Mouse (Mus musculus): ENCODE results near the gene Smg9. TPM values are rescaled to one million over a fixed set of nuclear protein-coding genes. Genes with fewer than 3 reads are reported as not detected.

The Smg9 gene
- polyA plus RNA-seq, 1 experiment from 2014 or later: 39.4 TPM

DNA sequence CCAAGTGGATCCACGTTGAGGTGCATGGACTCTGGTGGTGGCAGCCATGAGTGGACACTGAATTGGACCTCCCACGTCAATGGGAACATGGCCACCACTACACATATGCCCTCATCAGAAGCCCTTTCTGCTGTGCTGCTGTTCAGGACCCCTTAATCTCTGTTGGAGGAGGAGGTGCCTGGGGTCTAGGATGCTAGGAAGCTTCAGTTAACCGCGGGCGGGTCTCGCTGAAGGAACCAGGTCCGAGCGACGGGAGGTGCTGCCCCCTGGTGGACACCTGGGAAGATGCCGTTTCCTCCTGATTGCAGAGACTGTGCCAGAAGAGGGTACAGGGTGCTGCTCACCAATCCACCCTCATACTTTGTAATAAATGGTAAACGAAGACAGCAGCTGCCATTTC, 14.6 kb upstream of the Smg9 start:
- Histone ChIP-seq H3K4me2 (ENCODE audit: low read length) (peak overlapping the region; percentile 18; the same call in 1 of the 2 replicates), H3K4me3 (ENCODE audit: low read depth, low read length) (no peak overlapping the region; the same call in 1 of the 2 replicates), H3K36me3 (ENCODE audit: control insufficient read depth, insufficient read depth, low read length) (no peaks in the 10 kb centered on the region), H3K27me3 (ENCODE audit: control insufficient read depth, insufficient read depth, low read depth, low read length) (no peaks in the 10 kb centered on the region), H3K4me1 (ENCODE audit: control insufficient read depth, insufficient read depth, low read length) (no peaks in the 10 kb centered on the region), H3K27ac (ENCODE audit: low read length) (no peak overlapping the region), H3K9ac (ENCODE audit: low read depth, low read length) (no peak overlapping the region), H3K9me3 (replicated peaks; ENCODE audit: control insufficient read depth, low read length, poor library complexity, severe bottlenecking) (no peaks in the 10 kb centered on the region)
- peak; percentile 19; the same call in 1 of the 2 replicates for ATAC-seq
- WGBS: 8% methylated on average over 11 of the region's 11 CpGs

DNA sequence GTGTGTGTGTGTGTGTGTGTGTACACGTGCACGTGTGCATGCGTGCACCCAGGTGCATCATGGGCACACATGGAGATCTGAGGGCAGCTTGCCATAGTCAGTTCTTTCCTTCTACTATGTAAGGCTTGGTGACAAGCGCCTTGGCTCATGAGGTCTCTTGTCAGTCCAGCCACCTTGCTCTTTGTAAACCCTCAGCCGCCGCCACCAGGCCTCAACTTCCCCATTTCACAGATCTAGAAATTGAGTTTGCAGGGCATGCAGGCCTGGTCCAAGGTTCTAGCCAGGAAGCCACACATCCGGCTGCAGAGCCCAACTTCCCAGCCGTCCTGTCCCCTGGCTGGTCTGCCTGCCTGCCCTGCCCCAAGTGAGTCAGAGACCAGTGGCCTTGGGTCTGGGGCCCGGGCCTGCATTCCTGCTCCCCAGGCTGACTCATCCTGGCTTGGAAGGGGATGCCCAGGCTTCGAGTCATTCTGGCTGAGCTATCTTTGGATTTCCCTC, 12.3 kb upstream of the Smg9 start:
- Histone ChIP-seq H3K9ac (ENCODE audit: low read depth, low read length) (no peak overlapping the region), H3K27ac (ENCODE audit: low read length) (no peak overlapping the region), H3K27me3 (ENCODE audit: control insufficient read depth, insufficient read depth, low read depth, low read length) (no peaks in the 10 kb centered on the region), H3K9me3 (replicated peaks; ENCODE audit: control insufficient read depth, low read length, poor library complexity, severe bottlenecking) (no peaks in the 10 kb centered on the region), H3K36me3 (ENCODE audit: control insufficient read depth, insufficient read depth, low read length) (no peaks in the 10 kb centered on the region), H3K4me2 (ENCODE audit: low read length) (no peak overlapping the region), H3K4me3 (ENCODE audit: low read depth, low read length) (no peak overlapping the region), H3K4me1 (ENCODE audit: control insufficient read depth, insufficient read depth, low read length) (no peaks in the 10 kb centered on the region)
- WGBS: 83% methylated on average over 10 of the region's 10 CpGs
- no peak for ATAC-seq

GRCm38 (mm10) chr7:24389516-24390187, 9.8 kb upstream of the Smg9 start:
- no peaks in the 10 kb centered on the region for H3K4me1 ChIP-seq (ENCODE audit: control insufficient read depth, insufficient read depth, low read length)
- no peak for ATAC-seq
- no peak overlapping the region for H3K9ac ChIP-seq (ENCODE audit: low read depth, low read length)
- 70% methylated on average over 13 of the region's 13 CpGs for WGBS
- no peaks in the 10 kb centered on the region for H3K27me3 ChIP-seq (ENCODE audit: control insufficient read depth, insufficient read depth, low read depth, low read length)
- no peaks in the 10 kb centered on the region for H3K36me3 ChIP-seq (ENCODE audit: control insufficient read depth, insufficient read depth, low read length)
- H3K9me3 ChIP-seq (replicated peaks; ENCODE audit: control insufficient read depth, low read length, poor library complexity, severe bottlenecking): no peaks in the 10 kb centered on the region
- no peak overlapping the region for H3K27ac ChIP-seq (ENCODE audit: low read length)
- no peak overlapping the region for H3K4me2 ChIP-seq (ENCODE audit: low read length)
- H3K4me3 ChIP-seq (ENCODE audit: low read depth, low read length): no peak overlapping the region

DNA sequence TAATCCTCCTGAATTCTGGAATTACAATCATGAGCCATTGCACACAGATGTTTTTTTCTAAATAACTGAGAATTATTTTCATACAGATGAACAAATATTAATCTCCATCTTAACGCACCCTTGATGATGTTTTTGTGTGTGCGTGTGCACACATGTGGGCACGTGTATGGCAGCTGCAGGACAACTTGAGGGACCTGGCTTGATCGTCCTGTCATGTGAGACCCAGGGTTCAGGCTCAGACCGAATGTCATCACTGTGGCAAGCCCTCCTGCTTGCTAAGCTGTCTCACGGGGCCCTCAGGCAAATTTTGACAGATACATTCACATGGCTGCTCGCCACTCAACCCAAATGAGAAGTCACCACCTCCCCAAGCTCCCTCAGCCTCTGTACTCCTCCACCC, 8.9 kb upstream of the Smg9 start:
- Histone ChIP-seq H3K4me1 (ENCODE audit: control insufficient read depth, insufficient read depth, low read length) (no peaks in the 10 kb centered on the region), H3K27me3 (ENCODE audit: control insufficient read depth, insufficient read depth, low read depth, low read length) (no peaks in the 10 kb centered on the region), H3K36me3 (ENCODE audit: control insufficient read depth, insufficient read depth, low read length) (no peaks in the 10 kb centered on the region), H3K4me2 (ENCODE audit: low read length) (no peak overlapping the region), H3K4me3 (ENCODE audit: low read depth, low read length) (no peak overlapping the region), H3K9ac (ENCODE audit: low read depth, low read length) (no peak overlapping the region), H3K9me3 (replicated peaks; ENCODE audit: control insufficient read depth, low read length, poor library complexity, severe bottlenecking) (no peaks in the 10 kb centered on the region), H3K27ac (ENCODE audit: low read length) (no peak overlapping the region)
- 68% methylated on average over 7 of the region's 7 CpGs for WGBS
- no peak for ATAC-seq

DNA sequence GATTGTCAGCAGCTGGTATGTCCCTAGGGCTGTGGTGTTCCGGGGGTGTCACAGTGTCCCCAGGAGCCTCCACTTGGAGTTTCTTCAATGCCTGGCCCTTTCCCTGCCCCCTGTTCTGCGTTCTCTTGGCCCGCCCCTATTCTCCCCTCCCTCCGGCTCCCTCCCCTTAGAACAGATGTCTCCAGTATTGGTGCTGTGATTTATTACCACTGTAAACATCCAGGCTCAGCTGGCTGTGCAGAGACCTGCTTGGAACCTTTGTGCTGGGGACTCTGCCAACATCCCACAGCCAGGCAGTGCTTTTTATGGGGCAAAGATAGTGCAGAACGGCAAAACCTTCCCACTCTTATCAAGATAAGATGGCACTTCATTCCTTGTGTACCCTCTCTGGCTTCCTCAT, 8.3 kb upstream of the Smg9 start:
- Histone ChIP-seq H3K9ac (ENCODE audit: low read depth, low read length) (no peak overlapping the region), H3K4me2 (ENCODE audit: low read length) (no peak overlapping the region), H3K27me3 (ENCODE audit: control insufficient read depth, insufficient read depth, low read depth, low read length) (no peaks in the 10 kb centered on the region), H3K36me3 (ENCODE audit: control insufficient read depth, insufficient read depth, low read length) (no peaks in the 10 kb centered on the region), H3K27ac (ENCODE audit: low read length) (no peak overlapping the region), H3K9me3 (replicated peaks; ENCODE audit: control insufficient read depth, low read length, poor library complexity, severe bottlenecking) (no peaks in the 10 kb centered on the region), H3K4me3 (ENCODE audit: low read depth, low read length) (no peak overlapping the region), H3K4me1 (ENCODE audit: control insufficient read depth, insufficient read depth, low read length) (no peaks in the 10 kb centered on the region)
- no peak for ATAC-seq
- 48% methylated on average over 5 of the region's 5 CpGs for WGBS

DNA sequence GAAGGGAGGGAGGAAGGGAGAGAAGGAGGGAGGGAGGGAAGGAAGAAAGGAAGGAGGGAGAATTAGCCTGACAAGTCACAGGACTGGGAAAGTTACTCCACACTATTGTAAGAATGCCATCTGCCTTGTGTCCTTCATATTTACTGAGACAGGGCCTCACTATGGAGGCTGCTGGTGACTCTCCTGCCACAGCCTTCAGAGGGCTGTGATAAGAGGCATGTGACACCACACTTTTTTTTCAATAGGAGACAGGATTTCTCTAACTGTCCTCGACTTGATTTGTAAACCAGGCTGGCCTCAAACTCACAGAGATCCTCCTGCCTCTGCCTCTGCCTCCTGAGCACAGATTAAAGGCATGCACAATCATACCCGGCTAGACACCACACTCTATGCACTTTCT, 7.7 kb upstream of the Smg9 start:
- H3K9me3 ChIP-seq (replicated peaks; ENCODE audit: control insufficient read depth, low read length, poor library complexity, severe bottlenecking): no peaks in the 10 kb centered on the region
- H3K4me1 ChIP-seq (ENCODE audit: control insufficient read depth, insufficient read depth, low read length): no peaks in the 10 kb centered on the region
- ATAC-seq: no peak
- no peak overlapping the region for H3K27ac ChIP-seq (ENCODE audit: low read length)
- no peaks in the 10 kb centered on the region for H3K27me3 ChIP-seq (ENCODE audit: control insufficient read depth, insufficient read depth, low read depth, low read length)
- H3K4me2 ChIP-seq (ENCODE audit: low read length): no peak overlapping the region
- H3K9ac ChIP-seq (ENCODE audit: low read depth, low read length): no peak overlapping the region
- H3K36me3 ChIP-seq (ENCODE audit: control insufficient read depth, insufficient read depth, low read length): no peaks in the 10 kb centered on the region
- no peak overlapping the region for H3K4me3 ChIP-seq (ENCODE audit: low read depth, low read length)
- 69% methylated on average over 2 of the region's 2 CpGs for whole genome bisulfite sequencing

- H3K4me3 ChIP-seq (ENCODE audit: low read depth, low read length): no peak overlapping the region
- no peaks in the 10 kb centered on the region for H3K36me3 ChIP-seq (ENCODE audit: control insufficient read depth, insufficient read depth, low read length)
- H3K4me1 ChIP-seq (ENCODE audit: control insufficient read depth, insufficient read depth, low read length): no peaks in the 10 kb centered on the region
- ATAC-seq: no peak
- H3K9me3 ChIP-seq (replicated peaks; ENCODE audit: control insufficient read depth, low read length, poor library complexity, severe bottlenecking): no peaks in the 10 kb centered on the region
- H3K9ac ChIP-seq (ENCODE audit: low read depth, low read length): no peak overlapping the region
- H3K27me3 ChIP-seq (ENCODE audit: control insufficient read depth, insufficient read depth, low read depth, low read length): no peaks in the 10 kb centered on the region
- 79% methylated on average over 2 of the region's 3 CpGs for WGBS
- H3K4me2 ChIP-seq (ENCODE audit: low read length): no peak overlapping the region
- no peak overlapping the region for H3K27ac ChIP-seq (ENCODE audit: low read length)
These were observed 5.4 kb upstream of the Smg9 start for GRCm38 (mm10) chr7:24394054-24394453.

DNA sequence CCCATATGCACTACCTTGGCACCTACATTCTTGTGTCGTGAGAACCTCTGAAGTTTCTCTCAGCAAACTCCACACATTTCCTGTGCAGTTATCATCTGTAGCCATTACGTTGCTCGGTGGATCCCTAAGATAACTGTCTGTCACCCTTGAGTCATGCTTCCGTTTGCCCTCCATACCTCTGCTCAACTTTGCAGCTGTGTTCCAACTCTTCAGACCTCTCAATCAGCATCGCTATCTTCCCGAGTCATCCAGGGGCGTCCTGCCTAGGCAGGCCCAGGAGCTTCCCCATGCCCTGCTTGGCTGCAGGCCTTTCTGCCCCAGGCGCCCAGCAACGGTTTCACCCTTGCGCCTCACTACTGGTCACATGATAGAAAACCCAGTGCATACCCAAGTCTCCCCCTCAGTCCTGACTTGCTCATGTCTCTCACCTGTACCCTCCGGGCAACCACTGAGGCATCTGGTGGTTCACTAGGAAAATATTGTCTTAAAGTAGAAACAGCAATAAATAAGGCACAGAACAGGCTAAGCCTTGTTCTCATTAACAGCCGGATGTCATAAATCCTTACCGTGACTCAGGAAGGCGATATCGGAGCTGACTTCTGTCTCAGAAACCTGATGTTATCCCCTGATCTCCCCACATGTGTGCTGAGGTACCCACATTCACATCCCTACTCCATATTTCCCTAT, 4.8 kb upstream of the Smg9 start:
- no peak overlapping the region for H3K27ac ChIP-seq (ENCODE audit: low read length)
- no peaks in the 10 kb centered on the region for H3K9me3 ChIP-seq (replicated peaks; ENCODE audit: control insufficient read depth, low read length, poor library complexity, severe bottlenecking)
- no peak overlapping the region for H3K9ac ChIP-seq (ENCODE audit: low read depth, low read length)
- no peak overlapping the region for H3K4me2 ChIP-seq (ENCODE audit: low read length)
- WGBS: 88% methylated on average over 15 of the region's 15 CpGs
- no peak for ATAC-seq
- H3K4me1 ChIP-seq (ENCODE audit: control insufficient read depth, insufficient read depth, low read length): no peaks in the 10 kb centered on the region
- H3K27me3 ChIP-seq (ENCODE audit: control insufficient read depth, insufficient read depth, low read depth, low read length): no peaks in the 10 kb centered on the region
- H3K36me3 ChIP-seq (ENCODE audit: control insufficient read depth, insufficient read depth, low read length): no peaks in the 10 kb centered on the region
- no peak overlapping the region for H3K4me3 ChIP-seq (ENCODE audit: low read depth, low read length)

DNA sequence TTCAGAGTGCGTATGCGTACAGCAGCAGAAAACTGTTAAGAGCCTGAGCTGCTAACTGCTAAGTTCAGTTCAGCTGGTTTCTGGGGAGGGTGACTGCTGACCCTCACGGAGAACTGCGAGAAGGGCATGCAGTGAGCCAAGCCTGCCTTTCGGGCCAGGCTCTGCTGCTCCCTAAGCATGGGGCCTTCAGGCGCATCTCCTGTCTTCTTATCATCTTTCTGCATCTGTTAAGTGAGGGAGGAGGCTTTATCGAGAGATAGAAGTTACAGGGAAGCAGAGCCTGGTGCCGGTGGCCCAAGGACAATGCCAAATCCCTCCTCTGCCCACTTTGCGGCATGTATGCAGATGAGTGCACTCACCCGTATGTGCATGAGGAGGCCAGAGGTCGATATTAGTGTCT, 2.6 kb upstream of the Smg9 start:
- 81% methylated on average over 11 of the region's 11 CpGs for WGBS
- Histone ChIP-seq H3K27me3 (ENCODE audit: control insufficient read depth, insufficient read depth, low read depth, low read length) (no peaks in the 10 kb centered on the region), H3K36me3 (ENCODE audit: control insufficient read depth, insufficient read depth, low read length) (no peaks in the 10 kb centered on the region), H3K27ac (ENCODE audit: low read length) (no peak overlapping the region), H3K9me3 (replicated peaks; ENCODE audit: control insufficient read depth, low read length, poor library complexity, severe bottlenecking) (no peaks in the 10 kb centered on the region), H3K9ac (ENCODE audit: low read depth, low read length) (0 out of 2 replicates have a peak overlapping the region, but pooled peaks have one; percentile 11), H3K4me2 (ENCODE audit: low read length) (no peak overlapping the region), H3K4me3 (ENCODE audit: low read depth, low read length) (no peak overlapping the region), H3K4me1 (ENCODE audit: control insufficient read depth, insufficient read depth, low read length) (peaks cover 11% of the 10 kb centered on the region; the same call in 1 of the 2 replicates)
- no peak for ATAC-seq

All from midbrain, embryonic 16.5 days (tissue).